Mouse (Mus musculus) liver, embryonic 14.5 days (tissue): Measurements from ENCODE around the gene Iqsec1.

Experiments used
- CTCF ChIP-seq: IDR thresholded peaks from 2 replicates; pipeline ENCODE4 v1.5.1; 2016; ENCODE audit warnings: antibody characterized with exemption, low read depth, control low read depth
- EP300 ChIP-seq: IDR thresholded peaks from 2 replicates; pipeline ENCODE4 v1.6.1; 2016; ENCODE audit warnings: antibody characterized with exemption, low read depth

GRCm38 (mm10) chr6:90627556-90627955 lies 360.9 kb downstream of the Iqsec1 start:
- no peak for TF ChIP-seq CTCF
- TF ChIP-seq EP300: no peak
